Mouse (Mus musculus) spleen, adult 2 months (tissue): ENCODE results near the gene Fign.

Experiments
- CTCF ChIP-seq: fragments of 200-500 bp; IDR thresholded peaks from 2 replicates; pipeline ENCODE4 v1.5.1; 2011; ENCODE audit warnings: mild to moderate bottlenecking, inconsistent platforms; ENCODE audit not compliant: insufficient read depth, insufficient read length, insufficient replicate concordance; ENCODE audit errors: extremely low read depth
- POLR2A ChIP-seq: fragments of 200-500 bp; IDR thresholded peaks from 2 replicates; pipeline ENCODE4 v1.6.1; 2011; ENCODE audit warnings: low read depth, low read length, inconsistent platforms

GRCm38 (mm10) chr2:64098618-64099320, 931 bp upstream of the Fign start:
- TF ChIP-seq CTCF (no peak), POLR2A (no peak)
